Mouse (Mus musculus): ENCODE results near the gene Gnas. TPM values are rescaled to one million over a fixed set of nuclear protein-coding genes. Genes with fewer than 3 reads are reported as not detected.

Gene Gnas
- 507 TPM for polyA plus RNA-seq (2014; fragmentation: Illumina TruSeq; extraction: RNeasy Lipid Tissue Mini Kit (QIAGEN cat#74804); ENCODE audit: insufficient read depth, low read depth, low replicate concordance)

DNA sequence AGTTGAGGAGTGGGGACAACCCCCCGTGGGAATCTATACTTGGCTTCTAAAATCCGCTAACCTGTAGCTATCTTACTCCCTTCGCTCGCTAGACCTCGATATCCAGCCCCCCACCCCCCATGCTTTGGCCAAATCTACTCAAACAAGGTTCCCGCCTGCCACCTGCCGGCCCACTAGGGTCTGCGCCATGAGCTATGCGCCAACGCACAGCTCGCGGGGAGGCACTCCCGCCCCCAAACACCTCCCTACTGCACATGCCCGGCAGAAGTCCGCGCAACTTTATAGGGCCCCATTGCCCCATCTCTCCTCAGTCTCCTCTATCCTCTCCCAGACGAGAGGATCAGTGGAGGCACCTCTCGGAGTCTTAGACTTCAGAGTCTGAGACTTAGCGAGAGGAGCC lies at the start of gene Gnas:
TSS of gene Gnas (plus strand) at position 310 of the 400 bp plus-strand sequence.

DNA sequence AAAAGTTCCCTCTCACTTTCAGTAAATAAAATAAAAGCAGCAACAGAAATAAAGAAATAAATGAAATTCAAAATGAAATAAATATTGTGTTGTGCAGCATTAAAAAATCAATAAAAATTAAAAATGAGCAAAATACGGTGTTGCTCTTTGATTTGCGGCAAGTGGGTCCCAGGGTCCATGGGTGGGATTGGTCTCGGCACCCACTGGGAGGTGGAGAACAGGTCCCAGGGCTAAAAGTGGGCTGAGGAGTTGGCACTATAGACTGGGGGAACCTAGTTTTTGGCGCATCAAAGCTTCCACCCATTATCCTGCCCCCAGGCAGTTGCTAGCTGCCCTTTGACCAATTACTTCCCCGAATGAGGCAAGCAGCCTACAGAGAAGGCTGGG lies 62.5 kb downstream of the Gnas start, which contains the start of gene Gm20721:
TSS of gene Gm20721 (minus strand) at position 101 of the 387 bp plus-strand sequence.

Other genes with a start within 250 kb of the Gnas start
- gene Stx16, start 208.0 kb upstream of the Gnas start, polyA plus RNA-seq (2014; fragmentation: Illumina TruSeq; extraction: RNeasy Lipid Tissue Mini Kit (QIAGEN cat#74804); ENCODE audit: insufficient read depth, low read depth, low replicate concordance), result 15.6 TPM
- 44.5 TPM for gene Npepl1, start 174.0 kb upstream of the Gnas start, polyA plus RNA-seq (2014; fragmentation: Illumina TruSeq; extraction: RNeasy Lipid Tissue Mini Kit (QIAGEN cat#74804); ENCODE audit: insufficient read depth, low read depth, low replicate concordance)
- gene Gm20721, start 62.4 kb downstream of the Gnas start, polyA plus RNA-seq (2014; fragmentation: Illumina TruSeq; extraction: RNeasy Lipid Tissue Mini Kit (QIAGEN cat#74804); ENCODE audit: insufficient read depth, low read depth, low replicate concordance), result not detected
- 22.2 TPM for gene Nelfcd, start 131.5 kb downstream of the Gnas start, polyA plus RNA-seq (2014; fragmentation: Illumina TruSeq; extraction: RNeasy Lipid Tissue Mini Kit (QIAGEN cat#74804); ENCODE audit: insufficient read depth, low read depth, low replicate concordance)
- 159 TPM for gene Ctsz, start 154.7 kb downstream of the Gnas start, polyA plus RNA-seq (2014; fragmentation: Illumina TruSeq; extraction: RNeasy Lipid Tissue Mini Kit (QIAGEN cat#74804); ENCODE audit: insufficient read depth, low read depth, low replicate concordance)
- gene Tubb1, start 166.4 kb downstream of the Gnas start, polyA plus RNA-seq (2014; fragmentation: Illumina TruSeq; extraction: RNeasy Lipid Tissue Mini Kit (QIAGEN cat#74804); ENCODE audit: insufficient read depth, low read depth, low replicate concordance), result 2.2 TPM
- gene Atp5e, start 179.8 kb downstream of the Gnas start, polyA plus RNA-seq (2014; fragmentation: Illumina TruSeq; extraction: RNeasy Lipid Tissue Mini Kit (QIAGEN cat#74804); ENCODE audit: insufficient read depth, low read depth, low replicate concordance), result 989 TPM
- gene Prelid3b, start 188.8 kb downstream of the Gnas start, polyA plus RNA-seq (2014; fragmentation: Illumina TruSeq; extraction: RNeasy Lipid Tissue Mini Kit (QIAGEN cat#74804); ENCODE audit: insufficient read depth, low read depth, low replicate concordance), result 32.3 TPM

Data from lung, adult 10 weeks (tissue).